Mouse (Mus musculus) intestine, embryonic 14.5 days (tissue): ENCODE data around the gene 4921504E06Rik. TPM values are rescaled to one million over a fixed set of nuclear protein-coding genes. Genes with fewer than 3 reads are reported as not detected.

ENCODE experiments used
- ATAC-seq: fragments of 200-750 bp; cut with Nextera tagmentation; replicated peaks from 2 replicates; pipeline ENCODE4 v1.8.0; 2017; ENCODE audit warnings: low read depth, moderate number of reproducible peaks, moderate TSS enrichment, moderate library complexity; ENCODE audit not compliant: low FRiP score, low TSS enrichment
- DNase-seq: peaks from one replicate; pipeline ENCODE4 v3.0.0-alpha.2; 2018; ENCODE audit warnings: low spot score
- H3K27ac ChIP-seq: fragments of 300-500 bp; sonication (generic); 2 replicates; pipeline ENCODE4 v1.5.1; 2014; ENCODE audit warnings: low read depth, mild to moderate bottlenecking, control low read depth
- H3K27me3 ChIP-seq: fragments of 300-500 bp; sonication (generic); replicated peaks from 2 replicates; pipeline ENCODE4 v1.6.1; 2014; ENCODE audit warnings: low read length, control low read depth; ENCODE audit not compliant: control insufficient read depth, insufficient read depth
- H3K36me3 ChIP-seq: fragments of 300-500 bp; sonication (generic); 2 replicates; pipeline ENCODE4 v1.6.1; 2014; ENCODE audit warnings: low read length, control low read depth; ENCODE audit not compliant: control insufficient read depth, insufficient read depth
- H3K4me1 ChIP-seq: fragments of 300-500 bp; sonication (generic); replicated peaks from 2 replicates; pipeline ENCODE4 v1.6.1; 2014; ENCODE audit warnings: low read length, control low read depth, mixed read lengths; ENCODE audit not compliant: control insufficient read depth, insufficient read depth
- H3K4me2 ChIP-seq: fragments of 300-500 bp; sonication (generic); 2 replicates; pipeline ENCODE4 v1.6.1; 2014; ENCODE audit warnings: low read length
- H3K4me3 ChIP-seq: fragments of 300-500 bp; sonication (generic); 2 replicates; pipeline ENCODE4 v1.5.1; 2014; ENCODE audit warnings: low read depth, low read length, control low read depth, mixed read lengths
- H3K9ac ChIP-seq: fragments of 300-500 bp; sonication (generic); 2 replicates; pipeline ENCODE4 v1.6.1; 2014; ENCODE audit warnings: mild to moderate bottlenecking, low read length
- H3K9me3 ChIP-seq: fragments of 300-500 bp; sonication (generic); 2 replicates; pipeline ENCODE4 v1.6.1; 2016; ENCODE audit warnings: low read length, control low read depth; ENCODE audit not compliant: control insufficient read depth
- WGBS: fragments of 180-500 bp; shearing (Covaris S2); extraction: QIAGEN DNeasy Blood & Tissue Kit; methylation state at CpG from one replicate; pipeline ENCODE4 v1.1.7; 2014; 5-methylcytosine and 5-hydroxymethylcytosine counted together
- polyA plus RNA-seq: library from polyadenylated mRNA; unstranded; fragments of >200 nt; fragmentation: Nextera tagmentation; extraction: Ambion mirVana; gene quantifications from 2 replicates; pipeline ENCODE4 v1.2.1, GENCODE M21; 2014

Gene 4921504E06Rik
- polyA plus RNA-seq, 1 experiment from 2014 or later: not detected

GRCm38 (mm10) chr2:19455857-19456482, 97.7 kb downstream of the 4921504E06Rik start:
- Histone ChIP-seq H3K9me3 (no peaks in the 10 kb centered on the region), H3K27ac (no peak overlapping the region), H3K9ac (no peak overlapping the region), H3K4me1 (no peaks in the 10 kb centered on the region), H3K36me3 (no peaks in the 10 kb centered on the region), H3K27me3 (peaks cover 75% of the 10 kb centered on the region), H3K4me2 (no peak overlapping the region), H3K4me3 (no peak overlapping the region)
- DNase-seq (no peak), ATAC-seq (no peak)
- WGBS: 22% methylated on average over 10 of the region's 10 CpGs

GRCm38 (mm10) chr2:19455228-19455627, 98.5 kb downstream of the 4921504E06Rik start:
- Histone ChIP-seq H3K27ac (no peak overlapping the region), H3K9me3 (no peaks in the 10 kb centered on the region), H3K4me3 (no peak overlapping the region), H3K4me2 (no peak overlapping the region), H3K36me3 (no peaks in the 10 kb centered on the region), H3K4me1 (no peaks in the 10 kb centered on the region), H3K9ac (no peak overlapping the region), H3K27me3 (peaks cover 83% of the 10 kb centered on the region)
- 13% methylated on average over 5 of the region's 5 CpGs for WGBS
- no peak for ATAC-seq
- no peak for DNase-seq

DNA sequence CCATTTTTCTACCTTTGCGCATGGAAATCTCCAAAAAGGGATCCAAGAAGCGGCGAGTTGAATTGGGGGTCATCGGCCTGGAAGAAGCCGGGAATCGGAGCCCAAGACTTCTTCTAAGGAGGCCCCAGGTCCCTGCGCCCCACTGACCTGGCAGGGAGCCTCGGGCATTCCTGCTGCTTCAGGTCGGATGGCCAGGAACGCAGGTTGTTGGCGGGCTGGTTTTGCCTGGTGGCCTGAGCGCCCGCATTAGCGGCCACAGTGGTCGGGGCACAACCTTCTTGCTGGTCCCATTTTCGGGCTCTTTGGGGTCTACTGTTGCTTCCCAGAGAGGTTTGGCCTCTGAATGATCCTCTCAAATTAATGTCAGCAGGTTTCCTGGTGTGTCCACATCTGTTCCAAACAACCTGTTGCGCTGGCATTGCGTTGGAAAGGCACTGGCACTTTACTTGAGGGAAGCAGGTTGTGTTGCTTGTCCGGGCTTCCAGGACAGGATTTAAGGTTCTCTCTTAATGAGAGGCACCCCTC, 101.1 kb downstream of the 4921504E06Rik start:
- WGBS: under 1% methylated on average over 19 of the region's 19 CpGs
- Histone ChIP-seq H3K27me3 (peaks cover 100% of the 10 kb centered on the region), H3K9me3 (no peaks in the 10 kb centered on the region), H3K4me3 (no peak overlapping the region), H3K4me1 (no peaks in the 10 kb centered on the region), H3K9ac (no peak overlapping the region), H3K4me2 (no peak overlapping the region), H3K36me3 (no peaks in the 10 kb centered on the region), H3K27ac (no peak overlapping the region)
- ATAC-seq (no peak), DNase-seq (no peak)

DNA sequence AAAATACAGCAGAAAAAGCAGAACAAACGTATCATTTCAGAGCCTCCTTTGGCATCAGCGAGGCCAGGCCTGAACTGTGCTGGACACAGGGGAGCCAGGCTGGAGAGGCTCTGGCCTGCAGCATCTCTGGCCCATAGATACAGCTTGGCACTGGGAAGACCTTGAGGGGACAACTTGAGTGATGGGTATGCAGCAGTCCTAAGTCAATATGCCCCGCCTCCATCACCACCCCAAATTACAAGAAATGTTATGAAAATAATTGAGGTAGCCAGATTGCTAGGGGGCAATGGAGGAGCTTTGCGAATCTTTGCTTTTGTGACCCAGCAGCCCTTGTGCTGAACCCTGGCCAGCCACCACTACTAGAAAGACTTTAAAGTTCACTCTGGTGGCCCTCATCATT, 104.4 kb downstream of the 4921504E06Rik start:
- Histone ChIP-seq H3K4me2 (no peak overlapping the region), H3K9me3 (no peaks in the 10 kb centered on the region), H3K4me3 (no peak overlapping the region), H3K36me3 (no peaks in the 10 kb centered on the region), H3K9ac (no peak overlapping the region), H3K27me3 (peaks cover 100% of the 10 kb centered on the region), H3K27ac (no peak overlapping the region), H3K4me1 (peaks cover 6% of the 10 kb centered on the region; the same call in 1 of the 2 replicates)
- 28% methylated on average over 4 of the region's 4 CpGs for WGBS
- DNase-seq (no peak), ATAC-seq (no peak)

DNA sequence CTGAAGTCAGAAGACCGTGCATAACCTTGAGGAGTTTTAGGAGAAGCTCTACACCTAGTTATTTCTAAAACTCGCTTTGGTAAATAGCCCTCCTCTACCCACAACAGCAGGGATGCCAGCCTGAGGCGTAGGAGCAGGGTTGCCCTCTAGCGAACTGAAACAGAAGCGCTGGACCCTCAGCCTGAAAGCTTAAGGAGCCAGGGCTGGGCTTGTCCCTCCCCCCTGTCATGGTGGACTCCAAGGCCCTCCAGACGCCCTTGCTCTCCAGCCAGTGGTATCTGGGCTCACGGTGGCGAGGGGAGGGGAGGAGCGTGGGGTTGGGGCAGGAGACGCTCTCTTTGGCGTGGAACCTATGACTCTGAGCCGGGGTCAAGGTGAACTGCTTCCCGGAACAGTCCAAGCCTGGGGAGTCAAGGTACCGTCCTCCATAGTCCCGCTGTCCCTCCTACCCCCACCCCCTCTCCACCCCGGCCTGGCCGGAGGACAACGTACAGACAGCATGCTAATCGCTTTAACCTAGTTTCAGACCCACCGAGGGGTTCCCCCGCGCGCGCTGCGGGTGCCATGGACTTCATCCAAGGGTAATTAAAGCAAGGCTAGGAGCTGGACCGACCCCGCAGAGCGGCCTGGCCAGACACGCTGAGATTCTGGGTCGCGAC, 105.5 kb downstream of the 4921504E06Rik start:
- Histone ChIP-seq H3K4me1 (peaks cover 6% of the 10 kb centered on the region; the same call in 1 of the 2 replicates), H3K9me3 (no peaks in the 10 kb centered on the region), H3K9ac (no peak overlapping the region), H3K27ac (no peak overlapping the region), H3K4me2 (no peak overlapping the region), H3K36me3 (no peaks in the 10 kb centered on the region), H3K27me3 (peaks cover 99% of the 10 kb centered on the region), H3K4me3 (no peak overlapping the region)
- no peak for DNase-seq
- no peak for ATAC-seq
- 1% methylated on average over 28 of the region's 31 CpGs for WGBS

GRCm38 (mm10) chr2:19446746-19447145, 107.0 kb downstream of the 4921504E06Rik start:
- Histone ChIP-seq H3K4me1 (peaks cover 6% of the 10 kb centered on the region; the same call in 1 of the 2 replicates), H3K9ac (no peak overlapping the region), H3K4me3 (peak overlapping the region; percentile 25; the same call in 1 of the 2 replicates), H3K27me3 (peaks cover 98% of the 10 kb centered on the region), H3K36me3 (no peaks in the 10 kb centered on the region), H3K9me3 (no peaks in the 10 kb centered on the region), H3K4me2 (no peak overlapping the region), H3K27ac (no peak overlapping the region)
- WGBS: 3% methylated on average over 7 of the region's 7 CpGs
- DNase-seq: no peak
- ATAC-seq: no peak

DNA sequence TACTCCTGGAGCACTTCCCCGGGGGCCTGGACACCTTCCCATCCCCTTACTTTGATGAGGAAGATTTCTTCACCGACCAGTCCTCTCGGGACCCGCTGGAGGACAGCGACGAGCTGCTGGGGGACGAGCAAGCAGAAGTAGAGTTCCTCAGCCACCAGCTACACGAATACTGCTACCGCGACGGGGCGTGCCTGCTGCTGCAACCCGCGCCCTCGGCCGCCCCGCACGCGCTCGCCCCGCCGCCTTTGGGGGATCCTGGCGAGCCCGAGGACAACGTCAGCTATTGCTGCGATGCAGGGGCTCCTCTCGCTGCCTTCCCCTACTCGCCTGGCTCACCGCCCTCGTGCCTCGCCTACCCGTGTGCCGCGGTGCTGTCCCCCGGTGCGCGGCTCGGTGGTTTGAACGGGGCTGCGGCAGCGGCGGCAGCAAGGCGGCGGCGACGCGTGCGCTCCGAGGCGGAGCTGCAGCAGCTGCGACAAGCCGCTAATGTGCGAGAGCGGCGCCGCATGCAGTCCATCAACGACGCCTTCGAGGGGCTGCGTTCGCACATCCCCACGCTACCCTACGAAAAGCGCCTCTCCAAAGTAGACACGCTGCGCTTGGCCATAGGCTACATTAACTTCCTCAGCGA, 107.7 kb downstream of the 4921504E06Rik start:
- ATAC-seq (no peak), DNase-seq (peak; percentile 65)
- Histone ChIP-seq H3K9ac (no peak overlapping the region), H3K36me3 (no peaks in the 10 kb centered on the region), H3K4me2 (peak overlapping the region; percentile 44), H3K9me3 (no peaks in the 10 kb centered on the region), H3K4me3 (peak overlapping the region; percentile 25), H3K27me3 (peaks cover 98% of the 10 kb centered on the region), H3K4me1 (peaks cover 6% of the 10 kb centered on the region; the same call in 1 of the 2 replicates), H3K27ac (no peak overlapping the region)
- WGBS: under 1% methylated on average over 67 of the region's 67 CpGs

- WGBS: under 1% methylated on average over 53 of the region's 53 CpGs
- Histone ChIP-seq H3K27ac (no peak within 1 kb of the TSS), H3K36me3 (no peaks in the 10 kb centered on the region)
Observed at GRCm38 (mm10) chr2:19444931-19445831, 108.5 kb downstream of the 4921504E06Rik start, which contains the start of gene Ptf1a. Gene Ptf1a (plus strand): TSS chr2:19445663.

More at GRCm38 (mm10) chr2:19444931-19445831, 108.5 kb downstream of the 4921504E06Rik start, which contains the start of gene Ptf1a:
- peak; percentile 55 for DNase-seq
- Histone ChIP-seq H3K4me2 (peak within 1 kb of the TSS; percentile 44), H3K4me1 (peaks cover 6% of the 10 kb centered on the region; the same call in 1 of the 2 replicates), H3K9me3 (no peaks in the 10 kb centered on the region), H3K27me3 (peaks cover 93% of the 10 kb centered on the region), H3K4me3 (peak within 1 kb of the TSS; percentile 25), H3K9ac (no peak within 1 kb of the TSS)
- ATAC-seq: peak; percentile 44; the same call in 1 of the 2 replicates
